Mouse (Mus musculus) embryo, embryonic 9.5 days (tissue): ENCODE measurements at regions not wholly inside any gene's neighbourhood (a gene's known extent, or its start where the extent isn't known, plus 50 kb on each side); places are given as distances from the start of the nearest gene placed in this dataset.

ENCODE experiments used
- DNase-seq: peaks from one replicate; pipeline ENCODE4 v3.0.0-alpha.2; 2017; ENCODE audit errors: extremely low spot score

GRCm38 (mm10) chr2:74099671-74100372 lies 188.7 kb upstream of the Atp5g3 start:
- DNase-seq: no peak

GRCm38 (mm10) chr2:74096809-74097208 lies 185.7 kb upstream of the Atp5g3 start:
- no peak for DNase-seq

GRCm38 (mm10) chr2:74093494-74093893 lies 182.4 kb upstream of the Atp5g3 start:
- DNase-seq: no peak

- DNase-seq: no peak
These were observed 176.2 kb upstream of the Atp5g3 start for GRCm38 (mm10) chr2:74087375-74087774.

- no peak for DNase-seq
These were observed 173.8 kb upstream of the Atp5g3 start for GRCm38 (mm10) chr2:74084971-74085370.

GRCm38 (mm10) chr2:74076774-74077173 lies 165.6 kb upstream of the Atp5g3 start:
- DNase-seq: no peak

- no peak for DNase-seq
These were observed 164.4 kb upstream of the Atp5g3 start for GRCm38 (mm10) chr2:74075566-74075965.

- no peak for DNase-seq
These were observed 162.3 kb upstream of the Atp5g3 start for GRCm38 (mm10) chr2:74073396-74073795.

- peak; percentile 68 for DNase-seq
These were observed 155.5 kb upstream of the Atp5g3 start for GRCm38 (mm10) chr2:74066652-74067051.

GRCm38 (mm10) chr2:74064369-74064768 lies 153.2 kb upstream of the Atp5g3 start:
- DNase-seq: no peak

- DNase-seq: no peak
These were observed 152.7 kb upstream of the Atp5g3 start for GRCm38 (mm10) chr2:74063777-74064176.

- DNase-seq: no peak
These were observed 152.2 kb upstream of the Atp5g3 start for GRCm38 (mm10) chr2:74063302-74063701.

- no peak for DNase-seq
These were observed 131.3 kb upstream of the Atp5g3 start for GRCm38 (mm10) chr2:74042430-74042829.

GRCm38 (mm10) chr2:74039580-74039979 lies 128.5 kb upstream of the Atp5g3 start:
- DNase-seq: no peak

GRCm38 (mm10) chr2:74036043-74036442 lies 124.9 kb upstream of the Atp5g3 start:
- no peak for DNase-seq

- no peak for DNase-seq
These were observed 121.3 kb upstream of the Atp5g3 start for GRCm38 (mm10) chr2:74032177-74033021.

- DNase-seq: no peak
These were observed 118.8 kb upstream of the Atp5g3 start for GRCm38 (mm10) chr2:74029938-74030337.

- peak; percentile 41 for DNase-seq
These were observed 116.4 kb upstream of the Atp5g3 start for GRCm38 (mm10) chr2:74027404-74028104.

- no peak for DNase-seq
These were observed 104.0 kb upstream of the Atp5g3 start for GRCm38 (mm10) chr2:74015146-74015545.

- no peak for DNase-seq
These were observed 103.1 kb upstream of the Atp5g3 start for GRCm38 (mm10) chr2:74014201-74014600.

GRCm38 (mm10) chr2:73998531-73998930 lies 87.4 kb upstream of the Atp5g3 start:
- DNase-seq: peak; percentile 10

- DNase-seq: no peak
These were observed 85.9 kb upstream of the Atp5g3 start for GRCm38 (mm10) chr2:73996986-73997385.
